Mouse (Mus musculus) layer of hippocampus, adult 11-12 months (tissue): ENCODE data around the gene Kcnq4.

Experiments used
- DNase-seq: peaks from one replicate; pipeline ENCODE4 v3.0.0; 2022; ENCODE audit warnings: low spot score

Gene Kcnq4

GRCm38 (mm10) chr4:120673606-120674005, 74.8 kb downstream of the Kcnq4 start:
- no peak for DNase-seq

GRCm38 (mm10) chr4:120671046-120671445, 77.4 kb downstream of the Kcnq4 start:
- no peak for DNase-seq

- DNase-seq: no peak
These were observed 78.8 kb downstream of the Kcnq4 start for GRCm38 (mm10) chr4:120669585-120669984.

GRCm38 (mm10) chr4:120668551-120668950, 79.9 kb downstream of the Kcnq4 start:
- no peak for DNase-seq

GRCm38 (mm10) chr4:120667555-120667954, 80.9 kb downstream of the Kcnq4 start:
- DNase-seq: no peak

GRCm38 (mm10) chr4:120667045-120667501, 81.3 kb downstream of the Kcnq4 start:
- no peak for DNase-seq

GRCm38 (mm10) chr4:120666358-120667024, 81.9 kb downstream of the Kcnq4 start, which contains the start of gene Cited4:
TSS of gene Cited4 (plus strand) at chr4:120666572.
- DNase-seq: peak; percentile 85

GRCm38 (mm10) chr4:120665782-120666181, 82.6 kb downstream of the Kcnq4 start:
- no peak for DNase-seq

- DNase-seq: no peak
These were observed 83.2 kb downstream of the Kcnq4 start for GRCm38 (mm10) chr4:120665144-120665700.

GRCm38 (mm10) chr4:120664601-120665000, 83.8 kb downstream of the Kcnq4 start:
- no peak for DNase-seq

- no peak for DNase-seq
These were observed 87.9 kb downstream of the Kcnq4 start for GRCm38 (mm10) chr4:120660485-120660884.

- DNase-seq: no peak
These were observed 92.5 kb downstream of the Kcnq4 start for GRCm38 (mm10) chr4:120655898-120656297.

GRCm38 (mm10) chr4:120650208-120650592, 98.2 kb downstream of the Kcnq4 start:
- DNase-seq: no peak

GRCm38 (mm10) chr4:120649369-120650207, 98.8 kb downstream of the Kcnq4 start:
- DNase-seq: peak; percentile 34
